Mouse (Mus musculus): Measurements from ENCODE around the gene Parp6.

Parp6 gene

DNA sequence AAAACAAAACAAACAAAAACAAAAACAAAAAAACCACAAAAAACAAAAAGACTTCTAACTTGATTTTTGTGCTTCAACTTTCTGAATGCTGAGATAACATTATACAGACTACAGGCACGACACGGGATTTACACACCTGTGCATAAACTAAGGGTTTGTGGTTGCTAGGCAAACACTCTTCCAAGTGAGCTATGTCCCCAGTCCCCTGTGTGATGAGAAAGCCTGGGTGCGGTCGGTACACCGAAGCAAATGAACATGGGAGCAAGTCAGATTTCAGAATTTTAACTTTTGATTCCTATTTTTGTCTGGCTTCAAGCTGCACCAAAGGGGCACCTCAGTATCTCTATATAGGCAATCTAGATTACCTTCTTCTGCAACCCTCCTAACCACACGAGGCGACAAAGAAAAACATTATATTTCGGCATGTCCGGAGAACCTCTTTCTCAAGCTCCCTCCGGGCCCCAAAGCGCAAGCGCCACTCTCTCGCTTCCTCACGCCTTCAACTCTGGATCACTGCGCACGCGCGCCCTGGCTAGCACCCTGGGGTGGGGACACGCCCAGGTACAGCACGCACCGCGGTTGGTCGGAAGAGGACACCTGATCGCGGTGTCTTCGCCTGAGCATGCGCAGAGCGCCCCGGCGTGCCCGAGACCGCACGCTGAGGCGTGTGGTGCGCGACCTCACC, at the start of gene Parp6:
Gene Parp6 (plus strand): TSS at position 663 of the 685 bp plus-strand sequence.
- CTCF ChIA-PET: no interaction called here

GRCm38 (mm10) chr9:59571852-59572251, 45.2 kb upstream of the Parp6 start:
- CTCF ChIA-PET: no interaction called here

DNA sequence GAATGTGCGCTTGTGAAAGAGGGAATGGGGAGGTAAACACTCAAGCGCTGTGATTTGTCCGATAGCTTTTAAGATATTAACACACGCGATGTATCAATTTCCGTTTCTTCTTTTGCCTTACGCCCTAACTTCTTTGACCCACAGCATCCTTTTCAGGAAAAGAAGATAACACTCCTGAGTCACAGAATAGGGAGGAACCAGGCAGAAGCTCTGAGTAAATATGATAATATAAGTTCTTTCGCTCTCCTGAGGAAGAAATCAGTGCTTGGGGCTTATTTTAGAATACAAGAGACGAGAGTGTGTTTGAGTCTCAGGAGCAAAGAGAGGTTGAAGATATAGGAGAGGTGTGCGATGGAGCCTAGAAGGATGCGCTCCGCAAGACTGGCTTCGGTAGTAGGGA, 39.7 kb upstream of the Parp6 start:
- CTCF ChIA-PET: no interaction called here

DNA sequence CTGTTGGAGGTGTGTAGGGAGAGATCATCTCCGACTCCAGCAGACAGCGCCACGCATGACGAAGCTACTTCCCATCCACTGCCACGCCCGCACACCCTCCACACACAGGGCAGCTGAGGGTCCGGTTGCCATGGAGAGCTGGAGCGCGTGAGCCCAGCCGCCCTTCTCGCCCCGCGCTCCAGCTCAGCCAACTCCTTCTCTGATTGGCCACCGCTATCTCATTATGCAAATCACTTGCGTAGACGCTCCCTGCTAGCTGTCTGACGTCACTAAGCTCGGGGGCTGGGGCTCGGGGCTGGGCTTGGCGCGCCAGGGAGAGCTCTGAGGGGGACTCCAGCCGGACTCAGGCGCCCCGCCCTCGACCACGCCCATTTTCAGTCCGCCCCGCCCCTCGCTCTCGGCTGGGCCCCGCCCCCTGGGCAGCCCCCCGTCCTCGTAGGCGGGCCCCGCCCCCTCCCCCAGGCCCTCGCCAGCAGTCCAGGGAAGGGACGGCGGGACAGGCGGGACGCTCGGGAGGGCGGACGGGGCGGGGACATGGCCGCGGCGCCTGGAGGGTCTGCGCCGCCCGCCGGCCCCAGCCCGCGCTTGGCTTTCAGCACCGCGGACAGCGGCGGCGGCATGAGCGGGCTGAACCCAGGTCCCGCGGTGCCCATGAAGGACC, 39.1 kb upstream of the Parp6 start, which contains the start of gene Celf6:
Gene Celf6 (plus strand): TSS at position 74 of the 661 bp plus-strand sequence.
- CTCF ChIA-PET: interaction anchor here (0.6 kb wide), 1 partner anchor 31 kb away, joined by 10 read pairs; no protein-coding TSS in a partner anchor

GRCm38 (mm10) chr9:59578505-59578867, 38.6 kb upstream of the Parp6 start:
- CTCF ChIA-PET: interaction anchor here (0.6 kb wide), 1 partner anchor 31 kb away, joined by 10 read pairs; no protein-coding TSS in a partner anchor

- CTCF ChIA-PET: no interaction called here
Observed at GRCm38 (mm10) chr9:59584871-59585308, 32.2 kb upstream of the Parp6 start.

DNA sequence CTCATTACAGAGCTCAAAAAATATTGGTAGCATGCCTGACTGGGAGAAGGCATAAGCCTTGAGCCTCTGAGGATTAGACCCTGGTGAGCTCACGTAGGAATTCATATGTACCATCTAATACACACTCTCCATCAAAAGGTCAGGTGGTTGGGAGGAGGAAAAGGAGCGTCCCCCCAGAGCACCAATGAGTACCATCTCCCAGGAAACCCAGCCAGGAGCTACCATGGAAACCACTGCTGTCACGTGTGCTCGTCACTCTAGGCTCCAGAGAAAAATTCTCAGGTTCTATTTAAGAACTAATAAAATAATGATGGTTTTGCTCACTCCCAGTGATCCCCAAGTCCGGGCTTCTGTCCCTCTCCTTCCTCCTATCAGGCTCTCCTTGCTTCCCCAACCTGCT, 28.8 kb upstream of the Parp6 start:
- CTCF ChIA-PET: no interaction called here

- CTCF ChIA-PET: interaction anchor here (0.6 kb wide), 1 partner anchor 14 kb away, joined by 4 read pairs; no protein-coding TSS in a partner anchor
Observed at GRCm38 (mm10) chr9:59588710-59589671, 28.1 kb upstream of the Parp6 start.

GRCm38 (mm10) chr9:59589703-59590439, 27.2 kb upstream of the Parp6 start:
- CTCF ChIA-PET: no interaction called here

DNA sequence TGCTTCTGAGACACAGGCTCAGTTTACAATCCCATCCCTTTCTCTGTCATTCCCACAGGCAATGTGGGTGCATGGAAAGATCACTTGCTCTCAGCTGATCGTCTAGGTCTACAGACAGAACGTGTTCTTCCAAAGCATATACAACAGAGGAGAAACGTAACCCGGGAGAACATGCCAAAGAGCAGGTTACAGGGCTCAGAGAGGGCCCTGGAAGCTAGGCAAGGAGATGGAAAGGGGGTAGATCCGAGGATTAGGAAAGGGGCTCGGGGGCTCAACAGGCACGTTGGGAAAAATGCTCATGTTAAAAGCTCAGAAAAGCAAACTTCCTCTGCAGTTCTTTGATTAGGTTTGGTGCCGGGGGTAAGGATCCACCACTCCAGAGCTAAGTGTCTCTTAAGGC, 15.4 kb upstream of the Parp6 start:
- CTCF ChIA-PET: no interaction called here

DNA sequence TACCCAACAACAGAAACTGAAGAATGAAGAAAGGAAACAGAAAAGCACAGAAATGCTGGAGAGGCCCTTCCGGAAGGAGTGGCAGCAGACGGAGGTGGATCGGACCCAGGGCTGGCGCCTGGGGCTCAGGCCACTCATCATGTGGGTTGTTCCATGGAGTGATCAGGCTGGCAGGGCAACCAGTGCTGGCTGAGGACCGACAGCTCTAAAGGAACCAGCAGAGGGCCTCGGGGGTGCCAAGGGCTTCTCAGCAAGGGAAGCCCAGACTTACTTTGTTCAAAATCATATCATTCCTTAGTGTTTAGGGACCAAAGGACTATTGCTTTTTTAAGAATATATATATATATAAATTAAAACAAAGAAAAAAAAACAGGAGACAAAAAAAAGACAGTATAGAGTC, 11.1 kb upstream of the Parp6 start:
- CTCF ChIA-PET: interaction anchor here (0.5 to 0.6 kb wide), 2 partner anchors 13 to 660 kb away, joined by 3 read pairs; no protein-coding TSS in a partner anchor

- CTCF ChIA-PET: interaction anchor here (0.6 kb wide), 1 partner anchor 650 kb away, joined by 6 read pairs; no protein-coding TSS in a partner anchor
Observed at GRCm38 (mm10) chr9:59610950-59611349, 6.1 kb upstream of the Parp6 start.

DNA sequence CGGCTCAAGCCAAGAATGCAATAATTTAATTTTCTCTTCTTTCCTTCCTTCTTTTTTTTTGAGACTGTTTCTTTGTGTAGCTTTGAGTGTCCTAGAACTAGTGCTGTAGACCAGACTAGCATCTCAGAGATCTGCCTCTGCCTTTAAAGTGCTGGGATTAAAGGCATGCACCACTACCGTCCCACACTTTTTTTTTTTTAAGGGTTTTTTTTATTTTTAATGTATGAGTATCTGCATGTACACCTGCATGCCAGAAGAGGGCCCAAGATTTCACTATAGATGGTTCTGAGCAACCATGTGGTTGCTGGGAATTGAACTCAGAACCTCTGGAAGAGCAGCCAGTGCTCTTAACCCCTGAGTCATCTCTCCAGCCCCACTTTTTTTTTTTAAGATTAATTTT, 1.3 kb upstream of the Parp6 start:
- CTCF ChIA-PET: no interaction called here

- CTCF ChIA-PET: interaction anchor here (0.7 kb wide), 1 partner anchor 195 kb away, joined by 7 read pairs; no protein-coding TSS in a partner anchor
Observed at GRCm38 (mm10) chr9:59617307-59617973, 356 bp downstream of the Parp6 start.

DNA sequence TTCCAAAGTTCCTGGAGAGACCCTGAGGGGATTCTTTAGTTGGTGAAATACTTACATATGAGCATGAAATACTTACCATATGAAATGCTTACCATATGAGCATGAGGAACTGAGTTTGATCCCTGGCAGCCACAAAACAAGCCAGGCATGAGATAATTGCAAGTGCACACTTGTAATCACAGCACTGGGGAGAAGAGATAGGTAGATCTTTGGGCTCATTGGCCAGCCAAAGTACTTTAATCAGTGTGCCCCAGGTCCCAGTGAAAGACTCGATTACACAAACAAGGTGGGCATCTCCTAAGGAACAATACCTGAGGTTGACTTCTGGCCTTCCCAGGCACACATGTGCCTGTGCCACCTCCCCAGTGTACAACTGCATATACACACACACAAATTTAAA, 21.3 kb downstream of the Parp6 start:
- CTCF ChIA-PET: no interaction called here

DNA sequence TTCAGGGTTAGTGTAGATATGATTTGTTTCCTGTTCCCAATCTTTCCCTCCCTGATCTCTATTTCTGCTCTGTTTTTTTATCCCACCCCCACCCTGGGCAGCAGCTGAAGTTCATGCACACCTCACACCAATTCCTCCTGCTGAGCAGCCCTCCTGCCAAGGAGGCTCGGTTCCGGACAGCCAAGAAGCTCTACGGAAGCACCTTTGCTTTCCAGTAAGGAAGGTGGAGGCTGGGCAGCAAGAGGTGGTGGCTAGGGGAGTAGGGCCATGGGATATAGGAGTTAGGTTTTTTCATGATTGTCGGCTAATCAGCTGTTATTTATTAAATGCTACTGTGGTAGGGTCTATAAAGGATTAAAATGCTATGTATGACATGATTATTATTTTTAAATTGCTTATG, 22.9 kb downstream of the Parp6 start:
- CTCF ChIA-PET: interaction anchor here (0.6 to 0.9 kb wide), 2 partner anchors 21 to 147 kb away, joined by 5 to 8 read pairs; no protein-coding TSS in a partner anchor

DNA sequence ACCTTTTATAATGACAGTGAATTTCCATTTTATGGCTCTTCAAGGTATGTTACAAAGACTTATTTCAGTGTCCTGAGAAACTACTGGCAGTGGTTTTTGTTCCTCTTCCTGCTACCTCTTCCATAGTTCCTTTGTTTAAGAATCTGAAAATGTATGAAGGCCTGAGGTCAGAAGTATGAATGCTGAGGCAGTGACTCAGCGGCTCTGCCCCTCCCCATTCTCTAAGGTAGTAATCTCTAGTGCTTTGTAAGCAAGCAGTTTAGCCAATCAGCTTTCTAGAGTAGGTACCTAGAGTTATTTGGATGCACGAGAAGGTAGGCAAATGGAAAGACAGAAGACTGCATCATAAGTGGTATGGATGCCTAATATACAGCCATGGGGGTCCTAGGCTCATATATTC, 24.2 kb downstream of the Parp6 start:
- CTCF ChIA-PET: no interaction called here

DNA sequence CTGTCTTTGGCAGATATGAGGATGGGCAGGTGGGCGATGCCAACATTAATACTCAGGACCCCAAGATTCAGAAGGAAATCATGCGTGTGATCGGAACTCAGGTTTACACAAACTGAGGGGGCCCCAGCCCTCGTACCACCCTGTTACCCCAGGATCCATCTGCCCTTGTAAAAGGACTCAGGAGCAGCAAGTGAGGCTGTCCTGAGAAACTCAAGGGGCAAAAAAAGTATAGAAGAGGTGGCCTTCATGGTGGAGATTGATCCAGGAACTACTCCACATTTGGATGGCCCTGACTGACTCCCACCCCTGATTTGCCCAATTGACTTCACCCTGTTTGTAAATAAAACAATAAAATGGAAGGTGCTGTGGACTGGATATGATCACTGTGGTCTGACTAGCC, 32.8 kb downstream of the Parp6 start:
- CTCF ChIA-PET: no interaction called here

DNA sequence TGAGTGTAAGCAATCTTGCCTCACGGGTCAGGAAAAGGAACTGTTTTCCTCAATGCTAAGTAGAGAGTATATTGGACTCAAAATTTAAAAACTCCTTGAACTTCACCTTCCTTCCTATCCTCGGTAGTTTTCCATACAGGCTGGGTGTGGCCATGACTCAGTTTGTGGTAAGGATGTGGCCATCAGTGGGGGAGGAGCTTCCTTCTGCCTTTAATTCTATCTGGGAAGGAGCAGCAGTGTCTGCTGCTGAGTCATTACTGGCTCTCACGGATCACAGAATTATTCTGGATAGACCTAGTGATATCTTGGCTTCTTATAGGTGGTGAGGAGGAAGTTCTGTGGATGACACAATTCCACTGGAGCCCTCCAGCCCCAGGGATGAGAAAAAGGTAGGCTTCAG, 36.3 kb downstream of the Parp6 start:
- CTCF ChIA-PET: no interaction called here

DNA sequence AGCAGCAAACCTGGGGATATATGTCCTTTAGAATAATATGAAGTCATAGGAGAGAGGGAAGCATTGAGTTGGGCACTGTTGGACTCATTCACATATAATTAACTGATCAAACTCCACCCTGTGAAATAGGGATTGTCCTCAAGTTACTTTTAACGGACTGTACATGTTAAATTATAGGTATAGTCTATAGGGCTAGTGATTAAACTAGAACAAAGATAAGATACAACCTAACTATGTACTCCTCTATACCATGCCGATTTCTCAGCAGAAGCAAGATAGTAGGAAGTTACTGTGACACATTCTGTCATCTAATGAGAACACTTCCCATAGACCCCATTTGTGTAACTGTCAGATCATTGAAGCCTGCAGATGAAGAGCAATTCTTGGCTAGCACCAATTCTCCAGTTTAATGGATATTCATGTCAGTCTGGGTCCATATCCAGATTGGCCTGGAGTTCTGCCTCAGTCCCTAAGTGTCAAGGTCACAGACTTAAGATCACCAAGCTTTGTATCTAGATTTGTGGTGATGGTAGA, 37.4 kb downstream of the Parp6 start:
- CTCF ChIA-PET: no interaction called here
